Mouse (Mus musculus) thymus, adult 2 months (tissue): ENCODE measurements at regions not wholly inside any gene's neighbourhood (a gene's known extent, or its start where the extent isn't known, plus 50 kb on each side); places are given as distances from the start of the nearest gene placed in this dataset.

Experiments used
- CTCF ChIP-seq: fragments of 200-500 bp; IDR thresholded peaks from 2 replicates; pipeline ENCODE4 v1.5.1; 2012; ENCODE audit warnings: mild to moderate bottlenecking, control low read depth, low read length, moderate library complexity, borderline replicate concordance; ENCODE audit not compliant: control insufficient read depth, poor library complexity, insufficient read depth; ENCODE audit errors: extremely low read depth
- POLR2A ChIP-seq: fragments of 200-500 bp; IDR thresholded peaks from 2 replicates; pipeline ENCODE4 v1.6.1; 2012; ENCODE audit warnings: mild to moderate bottlenecking, low read length, control low read depth, moderate library complexity; ENCODE audit not compliant: control insufficient read depth, poor library complexity, insufficient read depth; ENCODE audit errors: extremely low read depth

- TF ChIP-seq POLR2A = no peak
- TF ChIP-seq CTCF = no peak
These were observed 135.3 kb upstream of the Map3k1 start for GRCm38 (mm10) chr13:111944089-111944406.
